Mouse (Mus musculus) midbrain, embryonic 13.5 days (tissue): ENCODE results near the gene Icam5. TPM values are rescaled to one million over a fixed set of nuclear protein-coding genes. Genes with fewer than 3 reads are reported as not detected.

Source experiments
- ATAC-seq: fragments of 200-750 bp; cut with Nextera tagmentation; 2 replicates; pipeline ENCODE4 v1.8.0; 2017; ENCODE audit warnings: mild to moderate bottlenecking, moderate TSS enrichment, moderate library complexity
- H3K27ac ChIP-seq: fragments of 300-500 bp; sonication (generic); 2 replicates; pipeline ENCODE4 v1.5.1; 2015; ENCODE audit warnings: inconsistent platforms, mild to moderate bottlenecking, moderate library complexity
- H3K27me3 ChIP-seq: fragments of 300-500 bp; sonication (generic); 2 replicates; pipeline ENCODE4 v1.6.1; 2015; ENCODE audit warnings: mild to moderate bottlenecking, inconsistent platforms
- H3K36me3 ChIP-seq: fragments of 300-500 bp; sonication (generic); 2 replicates; pipeline ENCODE4 v1.6.1; 2015; ENCODE audit warnings: mild to moderate bottlenecking, inconsistent platforms
- H3K4me1 ChIP-seq: fragments of 300-500 bp; sonication (generic); replicated peaks from 2 replicates; pipeline ENCODE4 v1.6.1; 2015; ENCODE audit warnings: inconsistent platforms
- H3K4me2 ChIP-seq: fragments of 300-500 bp; sonication (generic); replicated peaks from 2 replicates; pipeline ENCODE4 v1.6.1; 2015; ENCODE audit warnings: moderate library complexity, mild to moderate bottlenecking, inconsistent platforms
- H3K4me3 ChIP-seq: fragments of 300-500 bp; sonication (generic); replicated peaks from 2 replicates; pipeline ENCODE4 v1.5.1; 2015; ENCODE audit warnings: mild to moderate bottlenecking, inconsistent platforms
- H3K9ac ChIP-seq: fragments of 300-500 bp; sonication (generic); replicated peaks from 2 replicates; pipeline ENCODE4 v1.6.1; 2015; ENCODE audit warnings: mild to moderate bottlenecking, inconsistent platforms
- H3K9me3 ChIP-seq: fragments of 300-500 bp; sonication (generic); 2 replicates; pipeline ENCODE4 v1.6.1; 2016; ENCODE audit warnings: mild to moderate bottlenecking, inconsistent platforms
- WGBS: fragments of 180-500 bp; shearing (Covaris S2); methylation state at CpG from one replicate; pipeline ENCODE4 v1.1.7; 2015; 5-methylcytosine and 5-hydroxymethylcytosine counted together
- microRNA counts: library from miRNA; unstranded; fragments of <30 nt; microRNA quantifications from one replicate; lab custom pipeline; 2016
- microRNA-seq: library from miRNA; unstranded; fragments of <30 nt; microRNA quantifications from one replicate; pipeline ENCODE4, GENCODE M21; 2016
- polyA plus RNA-seq: library from polyadenylated mRNA; unstranded; fragments of >200 nt; fragmentation: Nextera tagmentation; extraction: Ambion mirVana; gene quantifications from 2 replicates; pipeline ENCODE4 v1.2.1, GENCODE M21; 2015

Icam5 gene
- polyA plus RNA-seq, 1 experiment from 2014 or later: 0.34 TPM

- H3K27ac ChIP-seq: no peak overlapping the region
- peaks cover 94% of the 10 kb centered on the region for H3K36me3 ChIP-seq
- H3K9ac ChIP-seq: no peak overlapping the region
- no peak for ATAC-seq
- H3K4me2 ChIP-seq: no peak overlapping the region
- H3K9me3 ChIP-seq: no peaks in the 10 kb centered on the region
- no peaks in the 10 kb centered on the region for H3K27me3 ChIP-seq
- H3K4me3 ChIP-seq: no peak overlapping the region
- 92% methylated on average over 9 of the region's 9 CpGs for WGBS
- no peaks in the 10 kb centered on the region for H3K4me1 ChIP-seq
Observed at GRCm38 (mm10) chr9:21081127-21081526, 49.3 kb downstream of the Icam5 start.

- Histone ChIP-seq H3K9ac (no peak overlapping the region), H3K27ac (no peak overlapping the region), H3K4me1 (no peaks in the 10 kb centered on the region; the same call in 1 of the 2 replicates), H3K27me3 (no peaks in the 10 kb centered on the region), H3K4me2 (no peak overlapping the region), H3K36me3 (peaks cover 94% of the 10 kb centered on the region), H3K9me3 (no peaks in the 10 kb centered on the region), H3K4me3 (no peak overlapping the region)
- no peak for ATAC-seq
- WGBS: 72% methylated on average over 3 of the region's 3 CpGs
Observed at GRCm38 (mm10) chr9:21083324-21083723, 51.5 kb downstream of the Icam5 start.

MicroRNAs within 50 kb of the gene (microRNA counts, 519-probe panel; counts per million panel counts)
- microRNA mmu-miR-1900 (lab: Ali Mortazavi, UCI): 4,183 counts per million, percentile 78 among the panel's probes with 10 or more counts

Small RNA genes within 50 kb of the gene (microRNA-seq; reads per million reads assigned to microRNA genes)
- not detected for gene Mir1900
- gene Mir7082: 1.2 reads per million

Other genes with a start within 250 kb of the Icam5 start
- gene Col5a3, start 217.0 kb upstream of the Icam5 start, polyA plus RNA-seq: 0.32 and 0.35 TPM in 2 replicates
- gene Rdh8, start 213.6 kb upstream of the Icam5 start, polyA plus RNA-seq: not detected in 2 replicates
- 0.94 and 1.1 TPM in 2 replicates for gene A230050P20Rik, start 163.4 kb upstream of the Icam5 start, polyA plus RNA-seq
- gene Angptl6, start 152.3 kb upstream of the Icam5 start, polyA plus RNA-seq: 8.0 and 10.4 TPM in 2 replicates
- 49.2 and 49.5 TPM in 2 replicates for gene Ppan, start 143.9 kb upstream of the Icam5 start, polyA plus RNA-seq
- gene Eif3g, start 133.4 kb upstream of the Icam5 start, polyA plus RNA-seq: 273 and 291 TPM in 2 replicates
- gene Dnmt1, start 72.2 kb upstream of the Icam5 start, polyA plus RNA-seq: 75.2 and 76.3 TPM in 2 replicates
- gene S1pr2, start 55.3 kb upstream of the Icam5 start, polyA plus RNA-seq: 8.5 and 9.5 TPM in 2 replicates
- 98.1 and 102 TPM in 2 replicates for gene Mrpl4, start 29.3 kb upstream of the Icam5 start, polyA plus RNA-seq
- gene Icam1, start 16.1 kb upstream of the Icam5 start, polyA plus RNA-seq: 2.9 and 3.9 TPM in 2 replicates
- 0.23 TPM in 2 replicates for gene Icam4, start 2.7 kb upstream of the Icam5 start, polyA plus RNA-seq
- gene Zglp1, start 35.0 kb downstream of the Icam5 start, polyA plus RNA-seq: 1.8 and 2.0 TPM in 2 replicates
- gene Gm49373, start 41.0 kb downstream of the Icam5 start, polyA plus RNA-seq: 1.0 and 1.2 TPM in 2 replicates
- 54.4 and 54.8 TPM in 2 replicates for gene Fdx1l, start 41.5 kb downstream of the Icam5 start, polyA plus RNA-seq
- 1.6 and 1.8 TPM in 2 replicates for gene Gm38431, start 59.9 kb downstream of the Icam5 start, polyA plus RNA-seq
- 33.4 and 40.7 TPM in 2 replicates for gene Raver1, start 59.9 kb downstream of the Icam5 start, polyA plus RNA-seq
- 11.5 and 12.2 TPM in 2 replicates for gene Tyk2, start 99.2 kb downstream of the Icam5 start, polyA plus RNA-seq
- 233 TPM in 2 replicates for gene Cdc37, start 117.9 kb downstream of the Icam5 start, polyA plus RNA-seq
- gene Pde4a, start 133.6 kb downstream of the Icam5 start, polyA plus RNA-seq: 20.1 and 20.2 TPM in 2 replicates
- gene Keap1, start 207.3 kb downstream of the Icam5 start, polyA plus RNA-seq: 58.6 and 61.9 TPM in 2 replicates
- 1.1 and 1.6 TPM in 2 replicates for gene S1pr5, start 216.4 kb downstream of the Icam5 start, polyA plus RNA-seq
- 55.3 and 57.8 TPM in 2 replicates for gene Atg4d, start 233.2 kb downstream of the Icam5 start, polyA plus RNA-seq